Mouse (Mus musculus): ENCODE results near the gene Fam71a. TPM values are rescaled to one million over a fixed set of nuclear protein-coding genes. Genes with fewer than 3 reads are reported as not detected.

The Fam71a gene
- polyA plus RNA-seq, 1 experiment from 2014 or later = not detected

GRCm38 (mm10) chr1:191183163-191184065, 18.8 kb upstream of the Fam71a start:
- H3K4me1 ChIP-seq (ENCODE audit: control insufficient read depth, insufficient read depth, low read length) = peaks cover 40% of the 10 kb centered on the region
- WGBS = under 1% methylated on average over 67 of the region's 67 CpGs
- peak; percentile 98 for DNase-seq (ENCODE audit: low spot score, missing footprints)

GRCm38 (mm10) chr1:191182431-191183162, 18.0 kb upstream of the Fam71a start:
- H3K4me2 ChIP-seq = peak overlapping the region; percentile 98
- no peak overlapping the region for H3K27ac ChIP-seq (ENCODE audit: low read depth, low read length)
- no peaks in the 10 kb centered on the region for H3K36me3 ChIP-seq (ENCODE audit: control insufficient read depth, insufficient read depth, low read length)
- WGBS = under 1% methylated on average over 61 of the region's 61 CpGs
- H3K4me1 ChIP-seq (ENCODE audit: control insufficient read depth, insufficient read depth, low read length) = peaks cover 40% of the 10 kb centered on the region
- no peaks in the 10 kb centered on the region for H3K9me3 ChIP-seq (ENCODE audit: control insufficient read depth, low read length)
- H3K27me3 ChIP-seq (ENCODE audit: control insufficient read depth, insufficient read depth, low read length) = peaks cover 39% of the 10 kb centered on the region
- DNase-seq (ENCODE audit: low spot score, missing footprints) = peak; percentile 96
- H3K4me3 ChIP-seq (ENCODE audit: low read depth, low read length) = peak overlapping the region; percentile 52
- ATAC-seq (ENCODE audit: low FRiP score) = peak; percentile 28; the same call in 1 of the 2 replicates
- H3K9ac ChIP-seq (ENCODE audit: low read length) = peak overlapping the region; percentile 67

More at GRCm38 (mm10) chr1:191183163-191184065, 18.8 kb upstream of the Fam71a start:
- no peaks in the 10 kb centered on the region for H3K9me3 ChIP-seq (ENCODE audit: control insufficient read depth, low read length)
- H3K36me3 ChIP-seq (ENCODE audit: control insufficient read depth, insufficient read depth, low read length) = no peaks in the 10 kb centered on the region
- H3K27me3 ChIP-seq (ENCODE audit: control insufficient read depth, insufficient read depth, low read length) = peaks cover 39% of the 10 kb centered on the region
- peak overlapping the region; percentile 52 for H3K4me3 ChIP-seq (ENCODE audit: low read depth, low read length)
- peak overlapping the region; percentile 67 for H3K9ac ChIP-seq (ENCODE audit: low read length)
- ATAC-seq (ENCODE audit: low FRiP score) = peak; percentile 75
- peak overlapping the region; percentile 98 for H3K4me2 ChIP-seq
- no peak overlapping the region for H3K27ac ChIP-seq (ENCODE audit: low read depth, low read length)

GRCm38 (mm10) chr1:191181469-191182259, 17.0 kb upstream of the Fam71a start:
- Histone ChIP-seq H3K4me1 (ENCODE audit: control insufficient read depth, insufficient read depth, low read length) (peaks cover 36% of the 10 kb centered on the region), H3K9ac (ENCODE audit: low read length) (no peak overlapping the region), H3K9me3 (ENCODE audit: control insufficient read depth, low read length) (no peaks in the 10 kb centered on the region), H3K4me3 (ENCODE audit: low read depth, low read length) (peak overlapping the region; percentile 52), H3K27ac (ENCODE audit: low read depth, low read length) (no peak overlapping the region), H3K4me2 (peak overlapping the region; percentile 98), H3K36me3 (ENCODE audit: control insufficient read depth, insufficient read depth, low read length) (no peaks in the 10 kb centered on the region), H3K27me3 (ENCODE audit: control insufficient read depth, insufficient read depth, low read length) (peaks cover 39% of the 10 kb centered on the region)
- ATAC-seq (ENCODE audit: low FRiP score) = no peak
- DNase-seq (ENCODE audit: low spot score, missing footprints) = peak; percentile 86
- WGBS = 50% methylated on average over 12 of the region's 12 CpGs

- WGBS = 71% methylated on average over 4 of the region's 4 CpGs
- H3K27ac ChIP-seq (ENCODE audit: low read depth, low read length) = no peak overlapping the region
- no peak for ATAC-seq (ENCODE audit: low FRiP score)
These were observed 15.8 kb upstream of the Fam71a start for GRCm38 (mm10) chr1:191180397-191180796.

GRCm38 (mm10) chr1:191179846-191180245, 15.2 kb upstream of the Fam71a start:
- 50% methylated on average over 2 of the region's 2 CpGs for WGBS
- ATAC-seq (ENCODE audit: low FRiP score) (no peak), DNase-seq (ENCODE audit: low spot score, missing footprints) (no peak)
- H3K4me3 ChIP-seq (ENCODE audit: low read depth, low read length) = no peak overlapping the region
- H3K36me3 ChIP-seq (ENCODE audit: control insufficient read depth, insufficient read depth, low read length) = no peaks in the 10 kb centered on the region
- H3K27ac ChIP-seq (ENCODE audit: low read depth, low read length) = no peak overlapping the region
- peaks cover 33% of the 10 kb centered on the region for H3K27me3 ChIP-seq (ENCODE audit: control insufficient read depth, insufficient read depth, low read length)
- H3K4me1 ChIP-seq (ENCODE audit: control insufficient read depth, insufficient read depth, low read length) = peaks cover 18% of the 10 kb centered on the region
- no peak overlapping the region for H3K4me2 ChIP-seq
- H3K9me3 ChIP-seq (ENCODE audit: control insufficient read depth, low read length) = no peaks in the 10 kb centered on the region
- H3K9ac ChIP-seq (ENCODE audit: low read length) = no peak overlapping the region

More at GRCm38 (mm10) chr1:191180397-191180796, 15.8 kb upstream of the Fam71a start:
- DNase-seq (ENCODE audit: low spot score, missing footprints) = no peak
- peaks cover 24% of the 10 kb centered on the region for H3K4me1 ChIP-seq (ENCODE audit: control insufficient read depth, insufficient read depth, low read length)
- H3K9me3 ChIP-seq (ENCODE audit: control insufficient read depth, low read length) = no peaks in the 10 kb centered on the region
- no peak overlapping the region for H3K4me2 ChIP-seq
- no peak overlapping the region for H3K4me3 ChIP-seq (ENCODE audit: low read depth, low read length)
- H3K36me3 ChIP-seq (ENCODE audit: control insufficient read depth, insufficient read depth, low read length) = no peaks in the 10 kb centered on the region
- no peak overlapping the region for H3K9ac ChIP-seq (ENCODE audit: low read length)
- peaks cover 39% of the 10 kb centered on the region for H3K27me3 ChIP-seq (ENCODE audit: control insufficient read depth, insufficient read depth, low read length)

- peaks cover 21% of the 10 kb centered on the region for H3K27me3 ChIP-seq (ENCODE audit: control insufficient read depth, insufficient read depth, low read length)
- H3K4me3 ChIP-seq (ENCODE audit: low read depth, low read length) = no peak overlapping the region
- ATAC-seq (ENCODE audit: low FRiP score) (no peak), DNase-seq (ENCODE audit: low spot score, missing footprints) (peak; percentile 78)
- no peaks in the 10 kb centered on the region for H3K36me3 ChIP-seq (ENCODE audit: control insufficient read depth, insufficient read depth, low read length)
- no peak overlapping the region for H3K27ac ChIP-seq (ENCODE audit: low read depth, low read length)
- WGBS = 41% methylated on average over 15 of the region's 15 CpGs
- H3K9ac ChIP-seq (ENCODE audit: low read length) = no peak overlapping the region
- H3K4me2 ChIP-seq = no peak overlapping the region
- peaks cover 9% of the 10 kb centered on the region for H3K4me1 ChIP-seq (ENCODE audit: control insufficient read depth, insufficient read depth, low read length)
- no peaks in the 10 kb centered on the region for H3K9me3 ChIP-seq (ENCODE audit: control insufficient read depth, low read length)
These were observed 14.0 kb upstream of the Fam71a start for GRCm38 (mm10) chr1:191178511-191179188.

GRCm38 (mm10) chr1:191176887-191177286, 12.3 kb upstream of the Fam71a start:
- Histone ChIP-seq H3K27me3 (ENCODE audit: control insufficient read depth, insufficient read depth, low read length) (peaks cover 16% of the 10 kb centered on the region), H3K27ac (ENCODE audit: low read depth, low read length) (no peak overlapping the region), H3K9me3 (ENCODE audit: control insufficient read depth, low read length) (no peaks in the 10 kb centered on the region), H3K4me1 (ENCODE audit: control insufficient read depth, insufficient read depth, low read length) (peaks cover 4% of the 10 kb centered on the region; the same call in 1 of the 2 replicates), H3K36me3 (ENCODE audit: control insufficient read depth, insufficient read depth, low read length) (no peaks in the 10 kb centered on the region), H3K4me3 (ENCODE audit: low read depth, low read length) (no peak overlapping the region), H3K4me2 (no peak overlapping the region), H3K9ac (ENCODE audit: low read length) (no peak overlapping the region)
- 77% methylated on average over 7 of the region's 7 CpGs for WGBS
- ATAC-seq (ENCODE audit: low FRiP score) = no peak
- DNase-seq (ENCODE audit: low spot score, missing footprints) = no peak

- Histone ChIP-seq H3K27ac (ENCODE audit: low read depth, low read length) (no peak overlapping the region), H3K4me3 (ENCODE audit: low read depth, low read length) (no peak overlapping the region), H3K4me2 (no peak overlapping the region), H3K36me3 (ENCODE audit: control insufficient read depth, insufficient read depth, low read length) (no peaks in the 10 kb centered on the region), H3K4me1 (ENCODE audit: control insufficient read depth, insufficient read depth, low read length) (no peaks in the 10 kb centered on the region), H3K9me3 (ENCODE audit: control insufficient read depth, low read length) (no peaks in the 10 kb centered on the region), H3K27me3 (ENCODE audit: control insufficient read depth, insufficient read depth, low read length) (no peaks in the 10 kb centered on the region), H3K9ac (ENCODE audit: low read length) (no peak overlapping the region)
- ATAC-seq (ENCODE audit: low FRiP score) = no peak
- WGBS = 22% methylated on average over 6 of the region's 6 CpGs
- no peak for DNase-seq (ENCODE audit: low spot score, missing footprints)
These were observed 7.9 kb upstream of the Fam71a start for GRCm38 (mm10) chr1:191172487-191172886.
